Mouse (Mus musculus) brown adipose tissue, adult 24 weeks (tissue): ENCODE measurements around the gene Dscaml1. TPM values are rescaled to one million over a fixed set of nuclear protein-coding genes. Genes with fewer than 3 reads are reported as not detected.

Experiments
- H3K27ac ChIP-seq: fragments of 200-500 bp; replicated peaks from 2 replicates; pipeline ENCODE4 v1.5.1; 2012; ENCODE audit warnings: low read depth, mild to moderate bottlenecking, low read length
- H3K4me1 ChIP-seq: fragments of 200-500 bp; 2 replicates; pipeline ENCODE4 v1.6.1; 2012; ENCODE audit warnings: low read length, mixed read lengths; ENCODE audit not compliant: control insufficient read depth, insufficient read depth, insufficient read length
- H3K4me3 ChIP-seq: fragments of 200-500 bp; 2 replicates; pipeline ENCODE4 v1.5.1; 2012; ENCODE audit warnings: low read depth, mild to moderate bottlenecking, low read length, moderate library complexity; ENCODE audit not compliant: insufficient read depth
- polyA plus RNA-seq: library from polyadenylated mRNA; stranded (reverse); fragments of >200 nt; gene quantifications from 2 replicates; pipeline ENCODE4 v1.2.4, GENCODE M21; 2012; ENCODE audit not compliant: missing spikeins, insufficient read depth, insufficient read length

The Dscaml1 gene
- polyA plus RNA-seq, 1 experiment = not detected

DNA sequence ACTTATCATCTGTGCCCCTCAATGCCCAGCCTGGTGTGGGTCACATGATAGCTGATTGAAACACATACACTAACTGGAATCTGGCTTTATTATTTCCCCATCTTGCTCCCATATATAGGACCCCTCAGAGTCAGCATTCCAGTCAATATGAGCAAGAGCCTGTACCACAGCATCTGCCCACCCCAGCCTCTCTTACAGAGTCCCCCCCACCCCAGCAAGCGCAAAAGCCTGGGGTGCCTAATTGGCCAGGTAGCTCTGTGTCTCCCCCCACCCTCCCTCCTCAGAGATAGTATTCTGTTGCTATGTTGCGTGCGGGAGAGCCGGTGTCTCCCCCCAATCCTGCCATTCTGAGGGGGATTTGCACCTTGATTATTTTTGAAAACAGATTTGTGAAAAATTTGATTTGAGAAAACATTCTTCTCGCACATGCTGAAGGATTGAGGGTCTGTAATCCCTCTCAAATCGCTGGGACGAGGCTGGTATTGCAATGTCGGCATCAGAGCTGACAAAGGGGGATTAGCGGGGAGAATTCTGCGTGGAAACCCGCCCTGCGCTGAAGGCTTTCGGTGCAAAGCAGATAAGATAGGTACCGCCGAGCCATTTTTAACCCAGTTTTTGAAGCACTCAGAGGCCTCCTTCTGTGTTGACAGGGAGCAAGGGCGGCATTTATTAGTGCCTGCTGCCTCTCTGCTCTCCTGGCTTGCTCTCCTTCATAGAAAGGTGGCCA, 153.8 kb downstream of the Dscaml1 start:
- H3K4me3 ChIP-seq = no peak overlapping the region
- H3K27ac ChIP-seq = no peak overlapping the region
- H3K4me1 ChIP-seq = no peaks in the 10 kb centered on the region

- Histone ChIP-seq H3K4me3 (no peak overlapping the region), H3K27ac (no peak overlapping the region), H3K4me1 (no peaks in the 10 kb centered on the region)
These were observed 160.0 kb downstream of the Dscaml1 start for GRCm38 (mm10) chr9:45586475-45586874.

DNA sequence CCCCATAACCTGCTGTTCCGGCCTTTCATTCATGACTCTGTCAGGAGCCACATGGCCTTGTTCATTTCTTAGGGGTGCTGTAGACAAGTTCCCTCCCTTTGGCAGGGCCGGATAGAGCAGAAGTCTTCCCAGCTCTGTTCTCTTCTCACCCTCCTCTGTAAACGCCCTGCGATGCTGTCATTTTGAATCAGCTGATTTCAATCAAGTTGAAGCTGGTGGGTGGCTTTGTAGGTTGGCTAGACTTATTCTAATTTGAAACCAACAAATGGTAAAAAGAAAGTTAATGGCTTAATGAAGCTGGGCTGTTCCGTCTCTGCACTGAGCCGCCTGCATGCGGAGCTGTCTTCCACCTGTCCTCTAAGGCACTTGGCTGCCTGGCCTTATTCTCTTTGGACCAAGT, 161.3 kb downstream of the Dscaml1 start:
- Histone ChIP-seq H3K4me3 (no peak overlapping the region), H3K4me1 (no peaks in the 10 kb centered on the region), H3K27ac (no peak overlapping the region)

GRCm38 (mm10) chr9:45589867-45590266, 163.4 kb downstream of the Dscaml1 start:
- no peak overlapping the region for H3K27ac ChIP-seq
- H3K4me1 ChIP-seq = no peaks in the 10 kb centered on the region
- no peak overlapping the region for H3K4me3 ChIP-seq

DNA sequence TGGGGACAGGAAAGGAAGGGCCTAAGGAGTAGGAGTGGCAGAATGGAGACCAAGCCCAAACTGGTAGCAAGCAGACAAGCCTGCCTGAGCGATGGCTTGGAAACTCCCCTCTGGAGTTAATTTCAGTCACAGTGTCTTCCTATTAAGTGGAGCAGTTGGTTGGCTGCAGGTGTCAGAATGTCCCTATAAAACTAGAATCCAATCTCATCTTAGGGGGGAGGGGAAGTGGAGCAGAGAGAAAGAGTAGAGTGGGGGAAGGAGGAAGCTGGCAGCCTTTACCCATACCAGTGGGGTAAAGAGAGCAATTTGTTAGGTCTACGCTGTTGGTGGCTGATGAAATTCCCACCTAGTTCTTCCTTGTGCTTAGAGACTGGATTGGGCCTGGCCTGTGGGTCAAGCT, 164.6 kb downstream of the Dscaml1 start:
- H3K4me3 ChIP-seq = no peak overlapping the region
- no peaks in the 10 kb centered on the region for H3K4me1 ChIP-seq
- no peak overlapping the region for H3K27ac ChIP-seq

DNA sequence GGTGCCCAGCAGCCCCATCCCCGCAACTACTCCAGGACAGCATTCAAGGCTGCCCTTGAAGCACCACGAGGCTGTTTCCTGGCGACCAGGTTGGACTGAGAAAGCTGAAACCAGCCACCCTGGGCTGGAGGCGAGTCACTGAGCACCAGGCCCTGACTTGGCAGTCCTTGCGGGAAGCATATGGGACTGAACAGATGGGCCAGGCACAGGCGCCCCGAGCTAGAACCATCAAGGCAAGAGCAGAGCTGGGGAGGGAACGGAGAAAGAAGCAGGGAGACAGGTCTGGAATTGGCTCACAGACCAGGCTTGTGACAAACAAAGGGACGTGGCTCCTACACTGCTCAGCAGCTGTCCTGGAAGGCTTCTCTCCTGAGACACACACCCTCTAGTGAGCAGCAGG, 165.9 kb downstream of the Dscaml1 start:
- no peaks in the 10 kb centered on the region for H3K4me1 ChIP-seq

DNA sequence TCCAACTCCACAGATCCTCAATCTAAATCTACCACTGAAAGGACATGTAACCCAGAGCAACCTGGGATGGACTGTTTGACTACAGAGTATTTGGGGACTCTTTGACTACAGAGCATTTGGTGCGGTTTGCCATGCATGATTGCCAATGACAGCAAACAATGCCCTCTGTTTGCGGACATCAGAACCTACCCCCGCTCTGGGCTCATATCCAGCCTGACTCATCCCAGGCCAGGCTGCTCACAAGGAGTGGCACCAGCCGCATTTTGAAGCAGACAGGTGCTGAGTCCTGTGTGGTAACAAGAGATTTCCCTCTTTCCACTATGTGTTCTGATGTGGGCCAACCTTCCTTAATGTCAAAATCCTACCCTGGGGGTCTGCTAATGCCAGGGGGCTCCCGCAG, 171.7 kb downstream of the Dscaml1 start:
- no peak overlapping the region for H3K27ac ChIP-seq
- H3K4me1 ChIP-seq = no peaks in the 10 kb centered on the region
- H3K4me3 ChIP-seq = no peak overlapping the region

More for the DNA sequence above, 165.9 kb downstream of the Dscaml1 start:
- Histone ChIP-seq H3K4me3 (no peak overlapping the region), H3K27ac (no peak overlapping the region)

- H3K4me1 ChIP-seq = no peaks in the 10 kb centered on the region
- no peak overlapping the region for H3K4me3 ChIP-seq
- no peak overlapping the region for H3K27ac ChIP-seq
These were observed 172.9 kb downstream of the Dscaml1 start for GRCm38 (mm10) chr9:45599377-45599776.

- Histone ChIP-seq H3K4me1 (no peaks in the 10 kb centered on the region), H3K4me3 (no peak overlapping the region), H3K27ac (no peak overlapping the region)
These were observed 180.9 kb downstream of the Dscaml1 start for GRCm38 (mm10) chr9:45607337-45607736.

GRCm38 (mm10) chr9:45608097-45609031, 181.9 kb downstream of the Dscaml1 start:
- Histone ChIP-seq H3K27ac (no peak overlapping the region), H3K4me3 (no peak overlapping the region), H3K4me1 (no peaks in the 10 kb centered on the region)

GRCm38 (mm10) chr9:45610336-45611060, 184.1 kb downstream of the Dscaml1 start:
- Histone ChIP-seq H3K27ac (no peak overlapping the region), H3K4me1 (no peaks in the 10 kb centered on the region), H3K4me3 (no peak overlapping the region)

GRCm38 (mm10) chr9:45614616-45615015, 188.2 kb downstream of the Dscaml1 start:
- Histone ChIP-seq H3K27ac (no peak overlapping the region), H3K4me1 (peaks cover 2% of the 10 kb centered on the region; the same call in 1 of the 2 replicates), H3K4me3 (no peak overlapping the region)

- Histone ChIP-seq H3K4me1 (peaks cover 2% of the 10 kb centered on the region; the same call in 1 of the 2 replicates), H3K4me3 (no peak overlapping the region), H3K27ac (no peak overlapping the region)
These were observed 191.5 kb downstream of the Dscaml1 start for GRCm38 (mm10) chr9:45617889-45618288.

- Histone ChIP-seq H3K4me3 (no peak overlapping the region), H3K27ac (no peak overlapping the region), H3K4me1 (peaks cover 2% of the 10 kb centered on the region; the same call in 1 of the 2 replicates)
These were observed 192.0 kb downstream of the Dscaml1 start for GRCm38 (mm10) chr9:45618443-45618842.

GRCm38 (mm10) chr9:45620049-45620448, 193.6 kb downstream of the Dscaml1 start:
- Histone ChIP-seq H3K4me1 (peaks cover 2% of the 10 kb centered on the region; the same call in 1 of the 2 replicates), H3K4me3 (no peak overlapping the region), H3K27ac (no peak overlapping the region)
